In the genomic region with DNA sequence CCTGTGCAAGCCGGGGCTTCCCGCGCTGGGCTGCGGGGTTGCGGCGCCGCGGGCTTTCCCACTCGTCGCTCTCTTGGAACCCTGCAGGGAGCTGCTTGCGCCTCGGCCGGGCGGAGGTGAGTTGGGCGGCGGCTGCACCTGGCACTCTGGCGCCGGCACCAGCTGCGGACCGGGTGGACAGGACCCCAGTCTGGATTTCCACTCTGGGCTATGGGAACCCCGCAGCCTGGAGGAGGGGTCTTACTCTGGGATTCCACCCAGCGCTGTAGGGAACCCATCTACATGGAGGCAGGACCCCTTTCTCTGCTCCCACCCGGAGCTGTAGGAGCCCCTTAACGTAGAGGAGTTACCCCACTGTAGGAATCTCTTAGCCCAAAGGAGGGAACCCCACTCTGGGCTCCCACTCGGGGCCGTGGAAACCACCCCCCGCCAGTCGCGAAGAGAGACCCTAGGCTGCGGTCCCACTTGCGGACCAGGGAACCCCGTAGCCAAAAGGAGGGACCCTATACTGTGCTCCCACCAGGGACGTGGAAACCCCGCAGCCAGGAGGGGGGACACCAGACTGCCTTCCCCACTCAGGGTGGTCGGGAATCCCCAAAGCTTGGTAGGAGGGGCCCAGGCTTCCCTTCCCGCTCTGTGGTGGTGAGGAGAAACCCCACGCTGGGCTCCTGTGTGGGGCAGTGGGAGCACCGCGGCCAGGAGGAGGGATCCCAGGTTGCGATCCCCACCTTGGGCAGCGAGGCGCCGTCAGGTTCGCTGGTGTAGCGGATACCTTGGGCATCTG, we compare ENCODE assay signal across 8 mouse cellular contexts. TPM values are rescaled to one million over a fixed set of nuclear protein-coding genes. Genes with fewer than 3 reads are reported as not detected.
DNase-seq lines count a peak whose midpoint lies in the region; ATAC-seq and TF ChIP-seq lines count a peak whose summit lies in the region.

No protein-coding gene starts in this region.

- peak; percentile 1; the same call in 1 of the 2 replicates for ATAC-seq in granulocyte monocyte progenitor cell, adult 5-6 weeks (replicated peaks; ENCODE audit: poor library complexity, severe bottlenecking)
- ATAC-seq in intestine, postnatal 0 days, result peak; percentile 32
- no peak; the same call in 1 of the 2 replicates for ATAC-seq in stomach, embryonic 14.5 days (ENCODE audit: insufficient number of reproducible peaks, insufficient read depth, low FRiP score, low read depth)

- no peak for TF ChIP-seq CTCF in intestine, postnatal 0 days (IDR thresholded peaks at IDR 0.05; ENCODE audit: low read depth)

- H3K4me1 ChIP-seq in intestine, postnatal 0 days (replicated peaks; ENCODE audit: control insufficient read depth, insufficient read depth, low read length), result no peaks in the 10 kb centered on the region; the same call in 1 of the 2 replicates
- peaks cover 19% of the 10 kb centered on the region for H3K4me1 ChIP-seq in megakaryocyte, embryonic 14.5 days
- H3K4me1 ChIP-seq in stomach, embryonic 14.5 days (ENCODE audit: control insufficient read depth, insufficient read depth, low read length), result peaks cover 11% of the 10 kb centered on the region; the same call in 1 of the 2 replicates

- no peaks in the 10 kb centered on the region for H3K9me3 ChIP-seq in intestine, postnatal 0 days (ENCODE audit: control insufficient read depth)
- no peaks in the 10 kb centered on the region for H3K9me3 ChIP-seq in megakaryocyte, embryonic 14.5 days
- H3K9me3 ChIP-seq in stomach, embryonic 14.5 days (ENCODE audit: control insufficient read depth, low read depth, low read length), result no peaks in the 10 kb centered on the region

- WGBS in intestine, postnatal 0 days, result under 1% methylated on average over 44 of the region's 45 CpGs
- 2% methylated on average over 45 of the region's 45 CpGs for whole genome bisulfite sequencing in stomach, embryonic 14.5 days

- H3K36me3 ChIP-seq in intestine, postnatal 0 days (ENCODE audit: control insufficient read depth, insufficient read depth), result peaks cover 3% of the 10 kb centered on the region; the same call in 1 of the 2 replicates
- peaks cover 8% of the 10 kb centered on the region for H3K36me3 ChIP-seq in megakaryocyte, embryonic 14.5 days (replicated peaks; ENCODE audit: low read length)
- H3K36me3 ChIP-seq in stomach, embryonic 14.5 days (ENCODE audit: control insufficient read depth, insufficient read depth, low read length), result 0 out of 2 replicates have a peak, but pooled peaks cover under 1% of the 10 kb centered on the region

- peak overlapping the region; percentile 100 for H3K4me2 ChIP-seq in intestine, postnatal 0 days (replicated peaks; ENCODE audit: low read depth)
- H3K4me2 ChIP-seq in stomach, embryonic 14.5 days (replicated peaks; ENCODE audit: low read depth, low read length), result peak overlapping the region; percentile 100

- peak overlapping the region; percentile 68 for H3K27ac ChIP-seq in intestine, postnatal 0 days (ENCODE audit: low read depth, low read length)
- H3K27ac ChIP-seq in stomach, embryonic 14.5 days (ENCODE audit: low read length), result peak overlapping the region; percentile 66; the same call in 1 of the 2 replicates

- no peaks in the 10 kb centered on the region for H3K27me3 ChIP-seq in intestine, postnatal 0 days (replicated peaks; ENCODE audit: control insufficient read depth, insufficient read depth, low read length)
- H3K27me3 ChIP-seq in megakaryocyte, embryonic 14.5 days (replicated peaks), result peaks cover 12% of the 10 kb centered on the region
- H3K27me3 ChIP-seq in stomach, embryonic 14.5 days (ENCODE audit: control insufficient read depth, insufficient read depth, low read length), result no peaks in the 10 kb centered on the region

- peak; percentile 37 for DNase-seq in urinary bladder, adult 2 months (ENCODE audit: low spot score)
- DNase-seq in urinary bladder, postnatal 25 days (ENCODE audit: low spot score), result no peak
- DNase-seq in cerebellum, adult 8-10 months, result peak; percentile 43
- no peak for DNase-seq in layer of hippocampus, adult 18-20 months (ENCODE audit: low spot score in 2 of 2)

- H3K4me3 ChIP-seq in intestine, postnatal 0 days (ENCODE audit: low read depth, low read length), result peak overlapping the region; percentile 94
- peak overlapping the region; percentile 96 for H3K4me3 ChIP-seq in megakaryocyte, embryonic 14.5 days (replicated peaks)
- H3K4me3 ChIP-seq in stomach, embryonic 14.5 days (ENCODE audit: low read depth, low read length), result peak overlapping the region; percentile 79

- H3K9ac ChIP-seq in intestine, postnatal 0 days (ENCODE audit: low read depth, low read length), result peak overlapping the region; percentile 76
- peak overlapping the region; percentile 69 for H3K9ac ChIP-seq in stomach, embryonic 14.5 days (replicated peaks; ENCODE audit: low read depth, low read length)

RNA-seq across cellular contexts. Expression of a gene that starts 0.5 kb away (rescaled TPM):
- 6.9 and 10.3 TPM in 2 replicates for polyA plus RNA-seq in urinary bladder, adult 2 months (2012; rRNA removed)
- total RNA-seq in granulocyte monocyte progenitor cell, adult 5-6 weeks (2014; fragmentation: Nextera tagmentation), result 1.5 and 9.1 TPM in 2 replicates
- 2.3 and 9.8 TPM in 2 replicates for total RNA-seq in granulocyte monocyte progenitor cell, adult 5-6 weeks (2017)
- polyA plus RNA-seq in intestine, postnatal 0 days (2015; fragmentation: Nextera tagmentation; extraction: Ambion mirVana), result 21.6 and 21.9 TPM in 2 replicates
- not detected in 2 replicates for polyA plus RNA-seq in megakaryocyte, embryonic 14.5 days (2012; ENCODE audit: insufficient read depth, low replicate concordance)
- 24.2 and 29.9 TPM in 2 replicates for polyA plus RNA-seq in stomach, embryonic 14.5 days (2014; fragmentation: Nextera tagmentation; extraction: Ambion mirVana)
- total RNA-seq in layer of hippocampus, adult 18-20 months (2021), result 10 to 100 TPM; 11.7 to 12.3 TPM

RNA-seq across cellular contexts. Expression of a gene that starts 0.7 kb away (rescaled TPM):
- 95.2 and 99.4 TPM in 2 replicates for polyA plus RNA-seq in urinary bladder, adult 2 months (2012; rRNA removed)
- total RNA-seq in granulocyte monocyte progenitor cell, adult 5-6 weeks (2014; fragmentation: Nextera tagmentation), result 7.3 and 11.2 TPM in 2 replicates
- total RNA-seq in granulocyte monocyte progenitor cell, adult 5-6 weeks (2017), result 8.2 and 11.4 TPM in 2 replicates
- polyA plus RNA-seq in intestine, postnatal 0 days (2015; fragmentation: Nextera tagmentation; extraction: Ambion mirVana), result 6.7 and 7.2 TPM in 2 replicates
- 0.45 and 1.2 TPM in 2 replicates for polyA plus RNA-seq in megakaryocyte, embryonic 14.5 days (2012; ENCODE audit: insufficient read depth, low replicate concordance)
- polyA plus RNA-seq in stomach, embryonic 14.5 days (2014; fragmentation: Nextera tagmentation; extraction: Ambion mirVana), result 15.4 and 16.1 TPM in 2 replicates
- 10 to 100 TPM in 1 of 2 experiments, 1 to 10 TPM in 1; 8.0 to 11.7 TPM for total RNA-seq in layer of hippocampus, adult 18-20 months (2021)

RNA-seq across cellular contexts. Expression of a gene that starts 29.4 kb away (rescaled TPM):
- polyA plus RNA-seq in urinary bladder, adult 2 months (2012; rRNA removed), result 4.4 and 5.3 TPM in 2 replicates
- total RNA-seq in granulocyte monocyte progenitor cell, adult 5-6 weeks (2014; fragmentation: Nextera tagmentation), result 1.6 and 1.7 TPM in 2 replicates
- 2.1 and 4.3 TPM in 2 replicates for total RNA-seq in granulocyte monocyte progenitor cell, adult 5-6 weeks (2017)
- polyA plus RNA-seq in intestine, postnatal 0 days (2015; fragmentation: Nextera tagmentation; extraction: Ambion mirVana), result 2.1 and 2.4 TPM in 2 replicates
- polyA plus RNA-seq in megakaryocyte, embryonic 14.5 days (2012; ENCODE audit: insufficient read depth, low replicate concordance), result 0.87 TPM in 1 of 2 replicates, not detected in the other
- polyA plus RNA-seq in stomach, embryonic 14.5 days (2014; fragmentation: Nextera tagmentation; extraction: Ambion mirVana), result 3.1 and 3.6 TPM in 2 replicates
- 10 to 100 TPM; 20.0 to 20.2 TPM for total RNA-seq in layer of hippocampus, adult 18-20 months (2021)

Comparison
In these comparisons a context has a peak if more than half of its experiments do, and no peak if none do; other contexts are left out.
1. DNase-seq: peak in urinary bladder, adult 2 months (single experiment) and cerebellum, adult 8-10 months (single experiment); none in urinary bladder, postnatal 25 days (single experiment) and layer of hippocampus, adult 18-20 months (0 of 2).
2. Peak in every context shown above with its lines, with median percentiles within 50 percentile points of each other: H3K4me3 ChIP-seq.